Mouse (Mus musculus): ENCODE results near the gene Prkch.

Gene Prkch

GRCm38 (mm10) chr12:73769536-73769935 is 184.9 kb downstream of the Prkch start:
- 0 out of 2 replicates have a peak, but pooled peaks cover 5% of the 10 kb centered on the region for H3K27me3 ChIP-seq (ENCODE audit: insufficient read depth, low read length)
- no peak overlapping the region for H3K4me3 ChIP-seq (replicated peaks; ENCODE audit: low read length)
- peaks cover 3% of the 10 kb centered on the region for H3K4me1 ChIP-seq (replicated peaks; ENCODE audit: low read depth, low read length)
- H3K36me3 ChIP-seq (ENCODE audit: insufficient read depth, low read length): no peaks in the 10 kb centered on the region
- H3K9me3 ChIP-seq (ENCODE audit: low read length): no peaks in the 10 kb centered on the region
- TF ChIP-seq NANOG (IDR thresholded peaks at IDR 0.05; ENCODE audit: borderline replicate concordance, low read length) (no peak), CTCF (conservative IDR thresholded peaks at IDR 0.05; ENCODE audit: low read length) (no peak), POU5F1 (IDR thresholded peaks at IDR 0.05; ENCODE audit: borderline replicate concordance, low read length) (no peak)

GRCm38 (mm10) chr12:73770771-73771170 is 186.2 kb downstream of the Prkch start:
- H3K9me3 ChIP-seq (ENCODE audit: low read length): no peaks in the 10 kb centered on the region
- TF ChIP-seq CTCF (conservative IDR thresholded peaks at IDR 0.05; ENCODE audit: low read length): no peak
- no peak for TF ChIP-seq POU5F1 (IDR thresholded peaks at IDR 0.05; ENCODE audit: borderline replicate concordance, low read length)
- TF ChIP-seq NANOG (IDR thresholded peaks at IDR 0.05; ENCODE audit: borderline replicate concordance, low read length): no peak
- H3K4me1 ChIP-seq (replicated peaks; ENCODE audit: low read depth, low read length): no peaks in the 10 kb centered on the region
- no peak overlapping the region for H3K4me3 ChIP-seq (replicated peaks; ENCODE audit: low read length)
- 0 out of 2 replicates have a peak, but pooled peaks cover 5% of the 10 kb centered on the region for H3K27me3 ChIP-seq (ENCODE audit: insufficient read depth, low read length)
- H3K36me3 ChIP-seq (ENCODE audit: insufficient read depth, low read length): no peaks in the 10 kb centered on the region

- 0 out of 2 replicates have a peak, but pooled peaks cover 4% of the 10 kb centered on the region for H3K27me3 ChIP-seq (ENCODE audit: insufficient read depth, low read length)
- H3K36me3 ChIP-seq (ENCODE audit: insufficient read depth, low read length): no peaks in the 10 kb centered on the region
- peaks cover 4% of the 10 kb centered on the region; the same call in 1 of the 2 replicates for H3K4me1 ChIP-seq (replicated peaks; ENCODE audit: low read depth, low read length)
- no peak for TF ChIP-seq NANOG (IDR thresholded peaks at IDR 0.05; ENCODE audit: borderline replicate concordance, low read length)
- no peak for TF ChIP-seq POU5F1 (IDR thresholded peaks at IDR 0.05; ENCODE audit: borderline replicate concordance, low read length)
- TF ChIP-seq CTCF (conservative IDR thresholded peaks at IDR 0.05; ENCODE audit: low read length): no peak
- H3K4me3 ChIP-seq (replicated peaks; ENCODE audit: low read length): no peak overlapping the region
- no peaks in the 10 kb centered on the region for H3K9me3 ChIP-seq (ENCODE audit: low read length)
Measured at GRCm38 (mm10) chr12:73774793-73775385, 190.3 kb downstream of the Prkch start.

- Histone ChIP-seq H3K4me1 (replicated peaks; ENCODE audit: low read depth, low read length) (peaks cover 4% of the 10 kb centered on the region; the same call in 1 of the 2 replicates), H3K4me3 (replicated peaks; ENCODE audit: low read length) (no peak overlapping the region), H3K36me3 (ENCODE audit: insufficient read depth, low read length) (no peaks in the 10 kb centered on the region), H3K9me3 (ENCODE audit: low read length) (no peaks in the 10 kb centered on the region), H3K27me3 (ENCODE audit: insufficient read depth, low read length) (peaks cover 9% of the 10 kb centered on the region)
- TF ChIP-seq CTCF (conservative IDR thresholded peaks at IDR 0.05; ENCODE audit: low read length) (no peak), NANOG (IDR thresholded peaks at IDR 0.05; ENCODE audit: borderline replicate concordance, low read length) (no peak), POU5F1 (IDR thresholded peaks at IDR 0.05; ENCODE audit: borderline replicate concordance, low read length) (no peak)
Measured at GRCm38 (mm10) chr12:73776401-73776945, 191.9 kb downstream of the Prkch start.

- Histone ChIP-seq H3K27me3 (ENCODE audit: insufficient read depth, low read length) (peaks cover 9% of the 10 kb centered on the region), H3K4me1 (replicated peaks; ENCODE audit: low read depth, low read length) (peaks cover 4% of the 10 kb centered on the region; the same call in 1 of the 2 replicates), H3K9me3 (ENCODE audit: low read length) (no peaks in the 10 kb centered on the region), H3K4me3 (replicated peaks; ENCODE audit: low read length) (no peak overlapping the region), H3K36me3 (ENCODE audit: insufficient read depth, low read length) (no peaks in the 10 kb centered on the region)
- no peak for TF ChIP-seq POU5F1 (IDR thresholded peaks at IDR 0.05; ENCODE audit: borderline replicate concordance, low read length)
- no peak for TF ChIP-seq CTCF (conservative IDR thresholded peaks at IDR 0.05; ENCODE audit: low read length)
- no peak for TF ChIP-seq NANOG (IDR thresholded peaks at IDR 0.05; ENCODE audit: borderline replicate concordance, low read length)
Measured at GRCm38 (mm10) chr12:73777673-73778072, 193.1 kb downstream of the Prkch start.

GRCm38 (mm10) chr12:73779332-73780231 is 195.0 kb downstream of the Prkch start:
- no peak for TF ChIP-seq POU5F1 (IDR thresholded peaks at IDR 0.05; ENCODE audit: borderline replicate concordance, low read length)
- no peak for TF ChIP-seq NANOG (IDR thresholded peaks at IDR 0.05; ENCODE audit: borderline replicate concordance, low read length)
- no peak for TF ChIP-seq CTCF (conservative IDR thresholded peaks at IDR 0.05; ENCODE audit: low read length)

GRCm38 (mm10) chr12:73781425-73782032 is 196.9 kb downstream of the Prkch start:
- Histone ChIP-seq H3K27me3 (ENCODE audit: insufficient read depth, low read length) (peaks cover 9% of the 10 kb centered on the region), H3K36me3 (ENCODE audit: insufficient read depth, low read length) (no peaks in the 10 kb centered on the region), H3K4me3 (replicated peaks; ENCODE audit: low read length) (no peak overlapping the region), H3K4me1 (replicated peaks; ENCODE audit: low read depth, low read length) (peaks cover 4% of the 10 kb centered on the region; the same call in 1 of the 2 replicates), H3K9me3 (ENCODE audit: low read length) (no peaks in the 10 kb centered on the region)
- TF ChIP-seq POU5F1 (IDR thresholded peaks at IDR 0.05; ENCODE audit: borderline replicate concordance, low read length) (no peak), CTCF (conservative IDR thresholded peaks at IDR 0.05; ENCODE audit: low read length) (no peak), NANOG (IDR thresholded peaks at IDR 0.05; ENCODE audit: borderline replicate concordance, low read length) (no peak)

More at GRCm38 (mm10) chr12:73779332-73780231, 195.0 kb downstream of the Prkch start:
- Histone ChIP-seq H3K27me3 (ENCODE audit: insufficient read depth, low read length) (peaks cover 9% of the 10 kb centered on the region), H3K9me3 (ENCODE audit: low read length) (no peaks in the 10 kb centered on the region), H3K4me1 (replicated peaks; ENCODE audit: low read depth, low read length) (peaks cover 4% of the 10 kb centered on the region; the same call in 1 of the 2 replicates), H3K4me3 (replicated peaks; ENCODE audit: low read length) (no peak overlapping the region), H3K36me3 (ENCODE audit: insufficient read depth, low read length) (no peaks in the 10 kb centered on the region)

GRCm38 (mm10) chr12:73786909-73787308 is 202.3 kb downstream of the Prkch start:
- Histone ChIP-seq H3K4me1 (replicated peaks; ENCODE audit: low read depth, low read length) (peaks cover 14% of the 10 kb centered on the region), H3K36me3 (ENCODE audit: insufficient read depth, low read length) (no peaks in the 10 kb centered on the region), H3K27me3 (ENCODE audit: insufficient read depth, low read length) (peaks cover 12% of the 10 kb centered on the region), H3K4me3 (replicated peaks; ENCODE audit: low read length) (no peak overlapping the region), H3K9me3 (ENCODE audit: low read length) (no peaks in the 10 kb centered on the region)
- TF ChIP-seq NANOG (IDR thresholded peaks at IDR 0.05; ENCODE audit: borderline replicate concordance, low read length): no peak
- no peak for TF ChIP-seq CTCF (conservative IDR thresholded peaks at IDR 0.05; ENCODE audit: low read length)
- no peak for TF ChIP-seq POU5F1 (IDR thresholded peaks at IDR 0.05; ENCODE audit: borderline replicate concordance, low read length)

All from E14TG2a.4 (cell line).